Mouse (Mus musculus): ENCODE measurements around the gene Zbtb46. TPM values are rescaled to one million over a fixed set of nuclear protein-coding genes. Genes with fewer than 3 reads are reported as not detected.
A peak's percentile ranks its signal among the peaks of the same experiment; 100 is the strongest.

Gene Zbtb46
- polyA plus RNA-seq, 1 experiment from 2014 or later: 9.1 TPM

GRCm38 (mm10) chr2:181375787-181376186, 83.4 kb downstream of the Zbtb46 start:
- Histone ChIP-seq H3K27me3 (ENCODE audit: control insufficient read depth, insufficient read depth, low read length) (no peaks in the 10 kb centered on the region), H3K36me3 (ENCODE audit: control insufficient read depth, insufficient read depth, low read length) (peaks cover 25% of the 10 kb centered on the region)
- 99% methylated on average over 2 of the region's 2 CpGs for WGBS

GRCm38 (mm10) chr2:181370001-181370400, 89.2 kb downstream of the Zbtb46 start:
- Histone ChIP-seq H3K4me1 (ENCODE audit: control insufficient read depth, insufficient read depth, low read length) (peaks cover 7% of the 10 kb centered on the region), H3K4me3 (ENCODE audit: low read depth, low read length) (no peak overlapping the region), H3K36me3 (ENCODE audit: control insufficient read depth, insufficient read depth, low read length) (peaks cover 17% of the 10 kb centered on the region), H3K9me3 (ENCODE audit: control insufficient read depth, low read depth, low read length) (no peaks in the 10 kb centered on the region), H3K9ac (replicated peaks; ENCODE audit: low read depth, low read length) (no peak overlapping the region), H3K4me2 (replicated peaks; ENCODE audit: low read depth, low read length) (no peak overlapping the region), H3K27ac (ENCODE audit: low read length) (no peak overlapping the region), H3K27me3 (ENCODE audit: control insufficient read depth, insufficient read depth, low read length) (no peaks in the 10 kb centered on the region)
- 98% methylated on average over 5 of the region's 5 CpGs for WGBS
- no peak for ATAC-seq (ENCODE audit: insufficient number of reproducible peaks, insufficient read depth, low FRiP score, low read depth)

More at GRCm38 (mm10) chr2:181375787-181376186, 83.4 kb downstream of the Zbtb46 start:
- no peak for ATAC-seq (ENCODE audit: insufficient number of reproducible peaks, insufficient read depth, low FRiP score, low read depth)
- H3K9ac ChIP-seq (replicated peaks; ENCODE audit: low read depth, low read length): no peak overlapping the region
- no peak overlapping the region for H3K4me3 ChIP-seq (ENCODE audit: low read depth, low read length)
- H3K4me1 ChIP-seq (ENCODE audit: control insufficient read depth, insufficient read depth, low read length): no peaks in the 10 kb centered on the region
- H3K9me3 ChIP-seq (ENCODE audit: control insufficient read depth, low read depth, low read length): no peaks in the 10 kb centered on the region
- no peak overlapping the region for H3K4me2 ChIP-seq (replicated peaks; ENCODE audit: low read depth, low read length)
- no peak overlapping the region for H3K27ac ChIP-seq (ENCODE audit: low read length)

- H3K4me2 ChIP-seq (replicated peaks; ENCODE audit: low read depth, low read length): peak overlapping the region; percentile 85
- no peaks in the 10 kb centered on the region for H3K27me3 ChIP-seq (ENCODE audit: control insufficient read depth, insufficient read depth, low read length)
- peak; percentile 60; the same call in 1 of the 2 replicates for ATAC-seq (ENCODE audit: insufficient number of reproducible peaks, insufficient read depth, low FRiP score, low read depth)
- H3K4me1 ChIP-seq (ENCODE audit: control insufficient read depth, insufficient read depth, low read length): peaks cover 14% of the 10 kb centered on the region
- H3K9me3 ChIP-seq (ENCODE audit: control insufficient read depth, low read depth, low read length): no peaks in the 10 kb centered on the region
- WGBS: under 1% methylated on average over 20 of the region's 20 CpGs
- H3K4me3 ChIP-seq (ENCODE audit: low read depth, low read length): peak overlapping the region; percentile 89
- peaks cover 36% of the 10 kb centered on the region for H3K36me3 ChIP-seq (ENCODE audit: control insufficient read depth, insufficient read depth, low read length)
- H3K9ac ChIP-seq (replicated peaks; ENCODE audit: low read depth, low read length): peak overlapping the region; percentile 83
- peak overlapping the region; percentile 89 for H3K27ac ChIP-seq (ENCODE audit: low read length)
These were observed 93.6 kb downstream of the Zbtb46 start for GRCm38 (mm10) chr2:181365655-181366075.

- Histone ChIP-seq H3K4me2 (replicated peaks; ENCODE audit: low read depth, low read length) (peak within 1 kb of the TSS; percentile 85), H3K9me3 (ENCODE audit: control insufficient read depth, low read depth, low read length) (no peaks in the 10 kb centered on the region), H3K4me1 (ENCODE audit: control insufficient read depth, insufficient read depth, low read length) (peaks cover 14% of the 10 kb centered on the region), H3K9ac (replicated peaks; ENCODE audit: low read depth, low read length) (peak within 1 kb of the TSS; percentile 83), H3K36me3 (ENCODE audit: control insufficient read depth, insufficient read depth, low read length) (peaks cover 38% of the 10 kb centered on the region), H3K27ac (ENCODE audit: low read length) (peak within 1 kb of the TSS; percentile 89), H3K4me3 (ENCODE audit: low read depth, low read length) (peak within 1 kb of the TSS; percentile 89), H3K27me3 (ENCODE audit: control insufficient read depth, insufficient read depth, low read length) (no peaks in the 10 kb centered on the region)
- under 1% methylated on average over 70 of the region's 71 CpGs for WGBS
- ATAC-seq (ENCODE audit: insufficient number of reproducible peaks, insufficient read depth, low FRiP score, low read depth): peak; percentile 89
These were observed 94.2 kb downstream of the Zbtb46 start, which contains the start of the genes Zgpat and Arfrp1 for GRCm38 (mm10) chr2:181364860-181365596. Gene Zgpat, plus strand, starts transcription at chr2:181364928. Gene Arfrp1, minus strand, starts transcription at chr2:181365404.

GRCm38 (mm10) chr2:181364487-181364859, 94.8 kb downstream of the Zbtb46 start:
- H3K9ac ChIP-seq (replicated peaks; ENCODE audit: low read depth, low read length): peak overlapping the region; percentile 83
- H3K27me3 ChIP-seq (ENCODE audit: control insufficient read depth, insufficient read depth, low read length): no peaks in the 10 kb centered on the region
- peak overlapping the region; percentile 85 for H3K4me2 ChIP-seq (replicated peaks; ENCODE audit: low read depth, low read length)
- H3K36me3 ChIP-seq (ENCODE audit: control insufficient read depth, insufficient read depth, low read length): peaks cover 38% of the 10 kb centered on the region
- H3K9me3 ChIP-seq (ENCODE audit: control insufficient read depth, low read depth, low read length): no peaks in the 10 kb centered on the region
- WGBS: 12% methylated on average over 14 of the region's 14 CpGs
- peak overlapping the region; percentile 89; the same call in 1 of the 2 replicates for H3K27ac ChIP-seq (ENCODE audit: low read length)
- H3K4me1 ChIP-seq (ENCODE audit: control insufficient read depth, insufficient read depth, low read length): peaks cover 14% of the 10 kb centered on the region
- ATAC-seq (ENCODE audit: insufficient number of reproducible peaks, insufficient read depth, low FRiP score, low read depth): peak; percentile 3; the same call in 1 of the 2 replicates
- H3K4me3 ChIP-seq (ENCODE audit: low read depth, low read length): peak overlapping the region; percentile 89

- 85% methylated on average over 3 of the region's 3 CpGs for WGBS
These were observed 95.3 kb downstream of the Zbtb46 start for GRCm38 (mm10) chr2:181363946-181364345.

GRCm38 (mm10) chr2:181356780-181357179, 102.4 kb downstream of the Zbtb46 start:
- H3K9me3 ChIP-seq (ENCODE audit: control insufficient read depth, low read depth, low read length): no peaks in the 10 kb centered on the region
- no peak for ATAC-seq (ENCODE audit: insufficient number of reproducible peaks, insufficient read depth, low FRiP score, low read depth)
- no peaks in the 10 kb centered on the region for H3K27me3 ChIP-seq (ENCODE audit: control insufficient read depth, insufficient read depth, low read length)
- no peak overlapping the region for H3K4me2 ChIP-seq (replicated peaks; ENCODE audit: low read depth, low read length)
- no peak overlapping the region for H3K27ac ChIP-seq (ENCODE audit: low read length)
- H3K9ac ChIP-seq (replicated peaks; ENCODE audit: low read depth, low read length): no peak overlapping the region
- no peak overlapping the region for H3K4me3 ChIP-seq (ENCODE audit: low read depth, low read length)
- 69% methylated on average over 3 of the region's 3 CpGs for WGBS
- peaks cover 77% of the 10 kb centered on the region for H3K36me3 ChIP-seq (ENCODE audit: control insufficient read depth, insufficient read depth, low read length)
- no peaks in the 10 kb centered on the region for H3K4me1 ChIP-seq (ENCODE audit: control insufficient read depth, insufficient read depth, low read length)

More at GRCm38 (mm10) chr2:181363946-181364345, 95.3 kb downstream of the Zbtb46 start:
- Histone ChIP-seq H3K27me3 (ENCODE audit: control insufficient read depth, insufficient read depth, low read length) (no peaks in the 10 kb centered on the region), H3K9ac (replicated peaks; ENCODE audit: low read depth, low read length) (peak overlapping the region; percentile 83; the same call in 1 of the 2 replicates), H3K4me3 (ENCODE audit: low read depth, low read length) (peak overlapping the region; percentile 89), H3K4me2 (replicated peaks; ENCODE audit: low read depth, low read length) (peak overlapping the region; percentile 85), H3K36me3 (ENCODE audit: control insufficient read depth, insufficient read depth, low read length) (peaks cover 38% of the 10 kb centered on the region), H3K4me1 (ENCODE audit: control insufficient read depth, insufficient read depth, low read length) (peaks cover 14% of the 10 kb centered on the region), H3K9me3 (ENCODE audit: control insufficient read depth, low read depth, low read length) (no peaks in the 10 kb centered on the region), H3K27ac (ENCODE audit: low read length) (no peak overlapping the region)
- ATAC-seq (ENCODE audit: insufficient number of reproducible peaks, insufficient read depth, low FRiP score, low read depth): no peak

- WGBS: 91% methylated on average over 6 of the region's 6 CpGs
- H3K9ac ChIP-seq (replicated peaks; ENCODE audit: low read depth, low read length): no peak overlapping the region
- peaks cover 47% of the 10 kb centered on the region for H3K36me3 ChIP-seq (ENCODE audit: control insufficient read depth, insufficient read depth, low read length)
- no peaks in the 10 kb centered on the region for H3K4me1 ChIP-seq (ENCODE audit: control insufficient read depth, insufficient read depth, low read length)
- H3K4me3 ChIP-seq (ENCODE audit: low read depth, low read length): no peak overlapping the region
- H3K27me3 ChIP-seq (ENCODE audit: control insufficient read depth, insufficient read depth, low read length): no peaks in the 10 kb centered on the region
- H3K27ac ChIP-seq (ENCODE audit: low read length): no peak overlapping the region
- no peaks in the 10 kb centered on the region for H3K9me3 ChIP-seq (ENCODE audit: control insufficient read depth, low read depth, low read length)
- ATAC-seq (ENCODE audit: insufficient number of reproducible peaks, insufficient read depth, low FRiP score, low read depth): no peak
- no peak overlapping the region for H3K4me2 ChIP-seq (replicated peaks; ENCODE audit: low read depth, low read length)
These were observed 116.5 kb downstream of the Zbtb46 start for GRCm38 (mm10) chr2:181342766-181343165.

All from stomach, embryonic 14.5 days (tissue).